Mouse (Mus musculus): ENCODE measurements around the gene Ssr1. TPM values are rescaled to one million over a fixed set of nuclear protein-coding genes. Genes with fewer than 3 reads are reported as not detected.

The Ssr1 gene
- total and polyA plus RNA-seq, 2 experiments: 5.9 to 24.2 TPM

GRCm38 (mm10) chr13:37934920-37935319 lies 59.1 kb downstream of the Ssr1 start:
- no peaks in the 10 kb centered on the region for H3K27me3 ChIP-seq (ENCODE audit: control insufficient read depth, insufficient read depth, low read length)
- WGBS: 72% methylated on average over 8 of the region's 8 CpGs
- DNase-seq (ENCODE audit: extremely low read depth, low read depth, low spot score): peak; percentile 46
- no peak overlapping the region for H3K9ac ChIP-seq (ENCODE audit: low read depth, low read length)
- TF ChIP-seq POLR2A (IDR thresholded peaks at IDR 0.05; ENCODE audit: extremely low read depth, insufficient read depth, low read length) (no peak), CTCF (IDR thresholded peaks at IDR 0.05; ENCODE audit: low read depth, low read length) (no peak)
- H3K4me1 ChIP-seq (ENCODE audit: control insufficient read depth, insufficient read depth, low read length): peaks cover 2% of the 10 kb centered on the region; the same call in 1 of the 2 replicates
- H3K36me3 ChIP-seq (ENCODE audit: control insufficient read depth, insufficient read depth, low read length): peaks cover 41% of the 10 kb centered on the region
- H3K79me2 ChIP-seq (ENCODE audit: control insufficient read depth, insufficient read depth, low read length): peaks cover 7% of the 10 kb centered on the region; the same call in 1 of the 2 replicates
- H3K27ac ChIP-seq (replicated peaks; ENCODE audit: insufficient read depth, low read depth, low read length): no peak overlapping the region
- no peak overlapping the region for H3K4me3 ChIP-seq (ENCODE audit: insufficient read depth, low read depth, low read length)

- no peak overlapping the region for H3K4me3 ChIP-seq (ENCODE audit: insufficient read depth, low read depth, low read length)
- peaks cover 44% of the 10 kb centered on the region for H3K36me3 ChIP-seq (ENCODE audit: control insufficient read depth, insufficient read depth, low read length)
- no peak for DNase-seq (ENCODE audit: extremely low read depth, low read depth, low spot score)
- TF ChIP-seq POLR2A (IDR thresholded peaks at IDR 0.05; ENCODE audit: extremely low read depth, insufficient read depth, low read length) (no peak), CTCF (IDR thresholded peaks at IDR 0.05; ENCODE audit: low read depth, low read length) (no peak)
- no peaks in the 10 kb centered on the region for H3K4me1 ChIP-seq (ENCODE audit: control insufficient read depth, insufficient read depth, low read length)
- H3K27me3 ChIP-seq (ENCODE audit: control insufficient read depth, insufficient read depth, low read length): no peaks in the 10 kb centered on the region
- WGBS: 75% methylated on average over 4 of the region's 4 CpGs
- no peak overlapping the region for H3K27ac ChIP-seq (replicated peaks; ENCODE audit: insufficient read depth, low read depth, low read length)
- H3K9ac ChIP-seq (ENCODE audit: low read depth, low read length): no peak overlapping the region
- H3K79me2 ChIP-seq (ENCODE audit: control insufficient read depth, insufficient read depth, low read length): peaks cover 12% of the 10 kb centered on the region; the same call in 1 of the 2 replicates
Observed at GRCm38 (mm10) chr13:37934075-37934474, 59.9 kb downstream of the Ssr1 start.

GRCm38 (mm10) chr13:37931210-37931922 lies 62.7 kb downstream of the Ssr1 start:
- Histone ChIP-seq H3K4me3 (ENCODE audit: insufficient read depth, low read depth, low read length) (no peak overlapping the region), H3K9ac (ENCODE audit: low read depth, low read length) (no peak overlapping the region), H3K79me2 (ENCODE audit: control insufficient read depth, insufficient read depth, low read length) (peaks cover 12% of the 10 kb centered on the region; the same call in 1 of the 2 replicates), H3K27me3 (ENCODE audit: control insufficient read depth, insufficient read depth, low read length) (no peaks in the 10 kb centered on the region), H3K4me1 (ENCODE audit: control insufficient read depth, insufficient read depth, low read length) (no peaks in the 10 kb centered on the region), H3K36me3 (ENCODE audit: control insufficient read depth, insufficient read depth, low read length) (peaks cover 50% of the 10 kb centered on the region), H3K27ac (replicated peaks; ENCODE audit: insufficient read depth, low read depth, low read length) (no peak overlapping the region)
- WGBS: 75% methylated on average over 27 of the region's 27 CpGs
- TF ChIP-seq CTCF (IDR thresholded peaks at IDR 0.05; ENCODE audit: low read depth, low read length) (no peak), POLR2A (IDR thresholded peaks at IDR 0.05; ENCODE audit: extremely low read depth, insufficient read depth, low read length) (no peak)
- no peak for DNase-seq (ENCODE audit: extremely low read depth, low read depth, low spot score)

GRCm38 (mm10) chr13:37930621-37931020 lies 63.4 kb downstream of the Ssr1 start:
- DNase-seq (ENCODE audit: extremely low read depth, low read depth, low spot score): no peak
- 96% methylated on average over 23 of the region's 23 CpGs for WGBS
- no peak overlapping the region for H3K9ac ChIP-seq (ENCODE audit: low read depth, low read length)
- peaks cover 51% of the 10 kb centered on the region for H3K36me3 ChIP-seq (ENCODE audit: control insufficient read depth, insufficient read depth, low read length)
- no peak for TF ChIP-seq POLR2A (IDR thresholded peaks at IDR 0.05; ENCODE audit: extremely low read depth, insufficient read depth, low read length)
- TF ChIP-seq CTCF (IDR thresholded peaks at IDR 0.05; ENCODE audit: low read depth, low read length): no peak
- H3K79me2 ChIP-seq (ENCODE audit: control insufficient read depth, insufficient read depth, low read length): peaks cover 12% of the 10 kb centered on the region; the same call in 1 of the 2 replicates
- H3K27me3 ChIP-seq (ENCODE audit: control insufficient read depth, insufficient read depth, low read length): no peaks in the 10 kb centered on the region
- no peak overlapping the region for H3K4me3 ChIP-seq (ENCODE audit: insufficient read depth, low read depth, low read length)
- no peak overlapping the region for H3K27ac ChIP-seq (replicated peaks; ENCODE audit: insufficient read depth, low read depth, low read length)
- H3K4me1 ChIP-seq (ENCODE audit: control insufficient read depth, insufficient read depth, low read length): no peaks in the 10 kb centered on the region

DNA sequence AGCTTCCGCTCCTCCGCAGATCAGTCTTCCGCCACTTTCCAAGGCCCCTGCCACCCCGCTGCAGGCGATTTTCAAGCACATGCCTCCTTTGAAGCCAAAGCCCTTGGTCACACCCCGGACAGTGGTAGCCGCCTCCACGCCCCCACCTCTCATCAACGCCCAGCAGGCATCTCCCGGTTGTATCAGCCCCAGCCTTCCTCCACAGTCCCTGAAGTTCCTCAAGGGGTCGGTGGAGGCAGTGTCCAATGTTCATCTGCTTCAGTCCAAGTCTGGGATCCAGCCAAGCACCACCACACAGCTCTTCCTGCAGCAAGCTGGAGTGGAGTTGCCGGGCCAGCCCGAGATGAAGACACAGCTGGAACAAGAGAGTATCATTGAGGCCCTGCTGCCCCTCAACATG lies 63.9 kb downstream of the Ssr1 start:
- Histone ChIP-seq H3K4me1 (ENCODE audit: control insufficient read depth, insufficient read depth, low read length) (no peaks in the 10 kb centered on the region), H3K36me3 (ENCODE audit: control insufficient read depth, insufficient read depth, low read length) (peaks cover 49% of the 10 kb centered on the region)
- WGBS: 85% methylated on average over 13 of the region's 13 CpGs

GRCm38 (mm10) chr13:37929532-37929931 lies 64.5 kb downstream of the Ssr1 start:
- no peaks in the 10 kb centered on the region for H3K4me1 ChIP-seq (ENCODE audit: control insufficient read depth, insufficient read depth, low read length)
- H3K36me3 ChIP-seq (ENCODE audit: control insufficient read depth, insufficient read depth, low read length): peaks cover 49% of the 10 kb centered on the region
- H3K4me3 ChIP-seq (ENCODE audit: insufficient read depth, low read depth, low read length): no peak overlapping the region
- no peak for DNase-seq (ENCODE audit: extremely low read depth, low read depth, low spot score)
- no peak overlapping the region for H3K27ac ChIP-seq (replicated peaks; ENCODE audit: insufficient read depth, low read depth, low read length)
- TF ChIP-seq CTCF (IDR thresholded peaks at IDR 0.05; ENCODE audit: low read depth, low read length) (no peak), POLR2A (IDR thresholded peaks at IDR 0.05; ENCODE audit: extremely low read depth, insufficient read depth, low read length) (no peak)
- no peak overlapping the region for H3K9ac ChIP-seq (ENCODE audit: low read depth, low read length)
- peaks cover 12% of the 10 kb centered on the region; the same call in 1 of the 2 replicates for H3K79me2 ChIP-seq (ENCODE audit: control insufficient read depth, insufficient read depth, low read length)
- WGBS: 96% methylated on average over 17 of the region's 17 CpGs
- H3K27me3 ChIP-seq (ENCODE audit: control insufficient read depth, insufficient read depth, low read length): no peaks in the 10 kb centered on the region

More for the DNA sequence above, 63.9 kb downstream of the Ssr1 start:
- Histone ChIP-seq H3K27me3 (ENCODE audit: control insufficient read depth, insufficient read depth, low read length) (no peaks in the 10 kb centered on the region), H3K9ac (ENCODE audit: low read depth, low read length) (no peak overlapping the region), H3K27ac (replicated peaks; ENCODE audit: insufficient read depth, low read depth, low read length) (no peak overlapping the region), H3K4me3 (ENCODE audit: insufficient read depth, low read depth, low read length) (no peak overlapping the region), H3K79me2 (ENCODE audit: control insufficient read depth, insufficient read depth, low read length) (peaks cover 12% of the 10 kb centered on the region; the same call in 1 of the 2 replicates)
- no peak for DNase-seq (ENCODE audit: extremely low read depth, low read depth, low spot score)
- no peak for TF ChIP-seq POLR2A (IDR thresholded peaks at IDR 0.05; ENCODE audit: extremely low read depth, insufficient read depth, low read length)
- TF ChIP-seq CTCF (IDR thresholded peaks at IDR 0.05; ENCODE audit: low read depth, low read length): no peak

Measured in liver, adult 2 months (tissue).